Mouse (Mus musculus): ENCODE data around the gene Krt34.

GRCm38 (mm10) chr11:100088378-100089025, 47.1 kb upstream of the Krt34 start:
- TF ChIP-seq CTCF (IDR thresholded peaks at IDR 0.05; ENCODE audit: borderline replicate concordance, insufficient read depth, low read length) (no peak), POLR2A (IDR thresholded peaks at IDR 0.05; ENCODE audit: low read depth, low read length) (no peak)
